Mouse (Mus musculus): ENCODE results near the gene Pum1. TPM values are rescaled to one million over a fixed set of nuclear protein-coding genes. Genes with fewer than 3 reads are reported as not detected.
A peak's percentile ranks its signal among the peaks of the same experiment; 100 is the strongest.

The Pum1 gene
- polyA plus RNA-seq, 1 experiment from 2014 or later: 81.2 TPM

DNA sequence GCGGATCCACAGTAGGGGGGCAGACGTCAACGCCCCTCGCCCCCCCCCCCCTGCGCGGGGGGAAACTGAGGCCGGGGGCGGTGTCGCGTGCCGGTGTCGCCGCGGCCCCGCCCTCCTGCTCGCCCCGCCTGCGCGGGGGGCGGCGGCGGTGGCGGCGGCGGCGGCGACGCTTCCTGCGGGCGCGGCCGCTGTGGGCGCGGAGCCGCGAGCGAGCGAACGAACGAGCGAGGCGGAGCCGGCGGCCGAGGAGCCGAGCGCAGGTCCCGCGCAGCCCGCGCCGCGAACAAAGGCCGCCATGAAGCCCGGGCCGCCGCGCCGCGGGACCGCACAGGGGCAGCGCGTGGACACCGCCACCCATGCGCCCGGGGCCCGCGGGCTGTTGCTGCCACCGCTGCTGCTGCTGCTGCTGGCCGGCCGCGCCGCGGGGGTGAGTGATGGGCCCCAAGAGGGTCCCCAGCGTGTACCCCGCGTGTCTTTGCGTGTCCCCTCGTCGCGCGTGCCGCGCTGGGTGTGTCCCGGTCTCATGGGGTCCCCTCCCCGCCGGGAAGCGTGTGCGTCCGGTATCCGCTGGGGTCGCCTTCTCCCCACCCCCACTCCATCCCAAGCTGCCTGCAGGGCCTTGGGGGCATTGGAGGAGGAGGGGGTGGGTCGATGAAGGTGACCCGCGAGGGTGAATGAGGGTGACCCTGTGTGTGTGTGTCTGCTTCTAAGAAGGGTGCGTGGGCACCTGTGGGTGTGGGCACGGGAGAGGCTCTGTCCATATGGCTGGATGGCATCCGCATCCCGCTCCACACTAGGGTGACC is 129.5 kb downstream of the Pum1 start, which contains the start of gene Sdc3:
Sdc3 (plus strand) TSS at position 162 of the 804 bp plus-strand sequence.
- Histone ChIP-seq H3K36me3 (no peaks in the 10 kb centered on the region), H3K27ac (replicated peaks) (peak within 1 kb of the TSS; percentile 58)
- ATAC-seq (ENCODE audit: insufficient number of reproducible peaks, low FRiP score, low TSS enrichment, low read depth): peak; percentile 49

DNA sequence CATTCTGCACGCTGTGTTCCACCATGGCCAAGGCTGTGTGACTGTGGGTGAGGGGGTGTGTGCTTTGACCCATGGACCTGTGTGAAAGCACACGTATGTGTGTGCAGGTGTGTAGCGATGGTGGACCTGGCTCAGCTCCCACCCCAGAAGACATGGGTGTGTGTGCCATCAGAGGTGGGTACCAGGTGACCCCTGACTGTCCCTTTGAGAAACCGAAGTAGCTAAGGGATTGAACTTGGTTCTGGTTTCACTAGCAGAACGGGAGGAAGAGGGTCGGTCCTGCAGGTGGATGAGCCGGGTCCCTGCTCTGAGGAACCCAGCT is 130.0 kb downstream of the Pum1 start:
- 33% methylated on average over 7 of the region's 7 CpGs for WGBS
- peaks cover 39% of the 10 kb centered on the region for H3K4me1 ChIP-seq
- no peak for ATAC-seq (ENCODE audit: insufficient number of reproducible peaks, low FRiP score, low TSS enrichment, low read depth)
- H3K4me2 ChIP-seq (replicated peaks): peak overlapping the region; percentile 94
- H3K9me3 ChIP-seq (replicated peaks): no peaks in the 10 kb centered on the region
- peak overlapping the region; percentile 94 for H3K9ac ChIP-seq
- H3K27ac ChIP-seq (replicated peaks): no peak overlapping the region
- H3K27me3 ChIP-seq: no peaks in the 10 kb centered on the region
- no peaks in the 10 kb centered on the region for H3K36me3 ChIP-seq
- H3K4me3 ChIP-seq (replicated peaks): peak overlapping the region; percentile 79

More for the DNA sequence above, 129.5 kb downstream of the Pum1 start, which contains the start of gene Sdc3:
- H3K9me3 ChIP-seq (replicated peaks): no peaks in the 10 kb centered on the region
- H3K4me2 ChIP-seq (replicated peaks): peak within 1 kb of the TSS; percentile 94
- H3K9ac ChIP-seq: peak within 1 kb of the TSS; percentile 94
- H3K27me3 ChIP-seq: no peaks in the 10 kb centered on the region
- peaks cover 34% of the 10 kb centered on the region for H3K4me1 ChIP-seq
- under 1% methylated on average over 70 of the region's 99 CpGs for WGBS
- H3K4me3 ChIP-seq (replicated peaks): peak within 1 kb of the TSS; percentile 79

DNA sequence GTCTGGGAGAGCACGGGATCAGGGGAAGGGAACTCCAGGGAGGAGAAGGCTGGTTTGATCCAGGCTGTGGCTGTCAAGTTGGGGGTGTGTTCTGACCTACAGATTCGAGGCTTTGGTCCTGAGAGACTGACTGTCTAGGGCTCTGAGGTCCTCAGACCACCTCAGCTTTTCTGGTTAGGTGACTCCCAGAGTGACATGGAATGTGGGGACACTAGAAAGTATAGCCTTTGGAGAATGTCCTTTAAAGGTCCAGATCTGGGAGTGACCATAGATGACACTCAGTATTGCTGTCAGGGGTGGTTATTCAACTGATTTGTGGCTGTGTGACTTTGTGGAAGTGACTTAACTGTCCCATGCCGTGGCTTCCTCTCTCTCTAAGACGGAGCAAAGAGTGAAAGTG is 131.7 kb downstream of the Pum1 start:
- no peak overlapping the region for H3K4me3 ChIP-seq (replicated peaks)
- no peaks in the 10 kb centered on the region for H3K36me3 ChIP-seq
- no peaks in the 10 kb centered on the region for H3K9me3 ChIP-seq (replicated peaks)
- WGBS: 45% methylated on average over 4 of the region's 4 CpGs
- no peaks in the 10 kb centered on the region for H3K27me3 ChIP-seq
- H3K27ac ChIP-seq (replicated peaks): no peak overlapping the region
- no peak overlapping the region for H3K4me2 ChIP-seq (replicated peaks)
- H3K4me1 ChIP-seq: peaks cover 55% of the 10 kb centered on the region
- no peak overlapping the region for H3K9ac ChIP-seq
- no peak for ATAC-seq (ENCODE audit: insufficient number of reproducible peaks, low FRiP score, low TSS enrichment, low read depth)

- no peak overlapping the region for H3K27ac ChIP-seq (replicated peaks)
- WGBS: 82% methylated on average over 6 of the region's 6 CpGs
- no peak overlapping the region for H3K4me2 ChIP-seq (replicated peaks)
- no peaks in the 10 kb centered on the region for H3K27me3 ChIP-seq
- no peak overlapping the region for H3K4me3 ChIP-seq (replicated peaks)
- H3K36me3 ChIP-seq: no peaks in the 10 kb centered on the region
- no peak for ATAC-seq (ENCODE audit: insufficient number of reproducible peaks, low FRiP score, low TSS enrichment, low read depth)
- no peaks in the 10 kb centered on the region for H3K9me3 ChIP-seq (replicated peaks)
- H3K9ac ChIP-seq: no peak overlapping the region
- H3K4me1 ChIP-seq: peaks cover 58% of the 10 kb centered on the region
Measured at GRCm38 (mm10) chr4:130795970-130796369, 132.8 kb downstream of the Pum1 start.

DNA sequence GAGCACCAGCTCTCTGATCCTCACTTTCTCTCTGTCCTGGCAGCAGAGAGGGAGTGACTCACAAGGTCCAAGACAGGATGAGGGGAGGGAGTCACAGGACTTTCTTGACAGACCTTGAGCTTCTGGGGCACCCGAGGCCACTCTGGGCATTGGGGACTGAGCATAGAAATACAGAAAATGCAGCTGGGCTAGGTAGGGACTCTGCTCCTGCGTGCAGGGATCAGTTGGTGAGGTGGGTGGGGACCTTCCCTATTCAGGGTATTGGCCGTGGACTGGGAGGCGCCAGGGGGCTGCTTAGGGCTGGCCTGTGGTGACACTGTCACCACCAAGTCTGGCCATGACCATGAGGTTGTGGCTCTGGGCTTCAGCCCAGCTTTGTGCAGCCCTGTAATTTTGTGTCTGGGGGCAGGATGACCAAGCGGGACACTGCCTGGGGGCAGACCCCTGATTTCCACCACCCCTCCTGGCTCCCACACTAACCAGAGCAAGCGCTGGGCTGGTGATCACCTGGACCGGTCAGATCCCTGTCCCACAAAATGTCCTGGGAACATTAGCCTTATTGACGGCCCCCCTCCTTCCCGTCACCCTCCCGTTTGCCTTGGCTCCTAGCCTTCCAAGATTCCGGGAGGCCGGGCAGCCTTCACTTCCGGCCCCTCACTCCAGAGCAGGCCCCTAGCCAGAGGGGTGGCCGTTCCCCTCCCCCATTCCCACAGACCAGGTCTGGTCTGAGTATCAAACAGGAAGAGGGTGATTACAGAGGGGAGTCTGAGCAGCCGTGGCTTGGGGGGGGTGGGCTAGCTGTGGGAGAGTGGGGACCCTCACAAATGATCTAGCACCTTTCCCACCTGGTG is 134.3 kb downstream of the Pum1 start:
- no peaks in the 10 kb centered on the region for H3K9me3 ChIP-seq (replicated peaks)
- 28% methylated on average over 15 of the region's 15 CpGs for WGBS
- no peaks in the 10 kb centered on the region for H3K27me3 ChIP-seq
- ATAC-seq (ENCODE audit: insufficient number of reproducible peaks, low FRiP score, low TSS enrichment, low read depth): peak; percentile 44
- H3K4me1 ChIP-seq: peaks cover 59% of the 10 kb centered on the region
- peak overlapping the region; percentile 11; the same call in 1 of the 2 replicates for H3K27ac ChIP-seq (replicated peaks)
- H3K4me3 ChIP-seq (replicated peaks): no peak overlapping the region
- peak overlapping the region; percentile 22; the same call in 1 of the 2 replicates for H3K4me2 ChIP-seq (replicated peaks)
- H3K9ac ChIP-seq: no peak overlapping the region
- no peaks in the 10 kb centered on the region for H3K36me3 ChIP-seq

DNA sequence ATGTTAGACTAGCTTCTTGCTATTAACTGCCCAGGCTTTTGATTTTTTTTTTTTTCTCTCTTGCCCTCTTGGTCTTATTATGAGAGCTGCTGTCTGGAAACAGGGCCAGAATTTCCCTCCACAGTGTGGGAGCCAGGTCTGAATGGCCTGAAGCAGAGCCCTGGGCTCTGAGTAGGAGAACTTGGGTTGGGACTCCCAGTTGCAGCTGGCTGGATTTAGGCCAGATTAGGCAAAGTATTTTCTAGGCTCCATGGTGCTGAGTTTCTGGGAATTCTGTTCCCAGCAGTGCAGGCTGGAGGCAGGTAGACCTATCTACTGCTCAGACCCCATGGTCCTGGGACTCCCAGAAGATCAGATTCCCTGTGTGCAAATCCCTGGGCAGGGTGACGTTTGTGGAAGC is 135.3 kb downstream of the Pum1 start:
- no peak for ATAC-seq (ENCODE audit: insufficient number of reproducible peaks, low FRiP score, low TSS enrichment, low read depth)
- peaks cover 55% of the 10 kb centered on the region for H3K4me1 ChIP-seq
- 0 out of 2 replicates have a peak overlapping the region, but pooled peaks have one; percentile 44 for H3K27ac ChIP-seq (replicated peaks)
- H3K27me3 ChIP-seq: no peaks in the 10 kb centered on the region
- H3K9me3 ChIP-seq (replicated peaks): no peaks in the 10 kb centered on the region
- WGBS: 51% methylated on average over 1 of the region's 1 CpGs
- H3K4me2 ChIP-seq (replicated peaks): no peak overlapping the region
- H3K4me3 ChIP-seq (replicated peaks): no peak overlapping the region
- no peaks in the 10 kb centered on the region for H3K36me3 ChIP-seq
- H3K9ac ChIP-seq: no peak overlapping the region

GRCm38 (mm10) chr4:130799118-130799517 is 136.0 kb downstream of the Pum1 start:
- H3K27me3 ChIP-seq: no peaks in the 10 kb centered on the region
- no peak overlapping the region for H3K4me2 ChIP-seq (replicated peaks)
- H3K36me3 ChIP-seq: no peaks in the 10 kb centered on the region
- H3K4me1 ChIP-seq: peaks cover 58% of the 10 kb centered on the region
- no peak for ATAC-seq (ENCODE audit: insufficient number of reproducible peaks, low FRiP score, low TSS enrichment, low read depth)
- WGBS: 43% methylated on average over 4 of the region's 4 CpGs
- no peak overlapping the region for H3K4me3 ChIP-seq (replicated peaks)
- no peak overlapping the region for H3K27ac ChIP-seq (replicated peaks)
- peak overlapping the region; percentile 9; the same call in 1 of the 2 replicates for H3K9ac ChIP-seq
- H3K9me3 ChIP-seq (replicated peaks): no peaks in the 10 kb centered on the region

DNA sequence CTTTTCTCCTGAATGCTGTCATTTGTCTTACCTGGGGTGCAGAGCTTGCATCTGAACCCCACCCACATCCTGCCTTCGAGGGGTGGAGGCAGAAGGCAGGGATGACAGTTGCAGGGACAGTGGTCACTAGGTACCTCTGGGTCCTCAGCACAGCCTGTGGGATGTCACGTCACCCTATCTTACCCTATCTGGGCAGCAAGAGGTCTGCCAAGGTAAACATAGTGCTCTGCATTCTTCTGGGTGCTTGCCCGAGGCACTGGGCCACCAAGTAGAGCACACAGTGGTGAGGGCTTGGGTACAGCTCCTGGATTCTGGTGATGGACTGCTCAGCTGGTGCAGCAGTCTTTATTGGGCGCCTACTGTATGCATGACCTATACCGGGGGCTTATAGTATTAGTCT is 136.5 kb downstream of the Pum1 start:
- Histone ChIP-seq H3K27ac (replicated peaks) (no peak overlapping the region), H3K4me2 (replicated peaks) (no peak overlapping the region), H3K4me3 (replicated peaks) (no peak overlapping the region), H3K36me3 (no peaks in the 10 kb centered on the region), H3K9ac (0 out of 2 replicates have a peak overlapping the region, but pooled peaks have one; percentile 9), H3K27me3 (no peaks in the 10 kb centered on the region), H3K9me3 (replicated peaks) (no peaks in the 10 kb centered on the region), H3K4me1 (peaks cover 59% of the 10 kb centered on the region)
- ATAC-seq (ENCODE audit: insufficient number of reproducible peaks, low FRiP score, low TSS enrichment, low read depth): no peak
- WGBS: 80% methylated on average over 5 of the region's 5 CpGs

- no peaks in the 10 kb centered on the region for H3K27me3 ChIP-seq
- no peak overlapping the region for H3K4me2 ChIP-seq (replicated peaks)
- no peaks in the 10 kb centered on the region for H3K9me3 ChIP-seq (replicated peaks)
- H3K27ac ChIP-seq (replicated peaks): no peak overlapping the region
- H3K9ac ChIP-seq: no peak overlapping the region
- H3K36me3 ChIP-seq: no peaks in the 10 kb centered on the region
- no peak overlapping the region for H3K4me3 ChIP-seq (replicated peaks)
- peaks cover 64% of the 10 kb centered on the region for H3K4me1 ChIP-seq
- ATAC-seq (ENCODE audit: insufficient number of reproducible peaks, low FRiP score, low TSS enrichment, low read depth): no peak
- 83% methylated on average over 6 of the region's 6 CpGs for WGBS
Measured at GRCm38 (mm10) chr4:130800147-130800546, 137.0 kb downstream of the Pum1 start.

- H3K4me3 ChIP-seq (replicated peaks): no peak overlapping the region
- H3K9me3 ChIP-seq (replicated peaks): no peaks in the 10 kb centered on the region
- no peak for ATAC-seq (ENCODE audit: insufficient number of reproducible peaks, low FRiP score, low TSS enrichment, low read depth)
- no peaks in the 10 kb centered on the region for H3K36me3 ChIP-seq
- no peaks in the 10 kb centered on the region for H3K27me3 ChIP-seq
- H3K4me2 ChIP-seq (replicated peaks): no peak overlapping the region
- H3K27ac ChIP-seq (replicated peaks): no peak overlapping the region
- H3K9ac ChIP-seq: no peak overlapping the region
- WGBS: 86% methylated on average over 5 of the region's 5 CpGs
- H3K4me1 ChIP-seq: peaks cover 75% of the 10 kb centered on the region
Measured at GRCm38 (mm10) chr4:130801198-130801597, 138.1 kb downstream of the Pum1 start.

DNA sequence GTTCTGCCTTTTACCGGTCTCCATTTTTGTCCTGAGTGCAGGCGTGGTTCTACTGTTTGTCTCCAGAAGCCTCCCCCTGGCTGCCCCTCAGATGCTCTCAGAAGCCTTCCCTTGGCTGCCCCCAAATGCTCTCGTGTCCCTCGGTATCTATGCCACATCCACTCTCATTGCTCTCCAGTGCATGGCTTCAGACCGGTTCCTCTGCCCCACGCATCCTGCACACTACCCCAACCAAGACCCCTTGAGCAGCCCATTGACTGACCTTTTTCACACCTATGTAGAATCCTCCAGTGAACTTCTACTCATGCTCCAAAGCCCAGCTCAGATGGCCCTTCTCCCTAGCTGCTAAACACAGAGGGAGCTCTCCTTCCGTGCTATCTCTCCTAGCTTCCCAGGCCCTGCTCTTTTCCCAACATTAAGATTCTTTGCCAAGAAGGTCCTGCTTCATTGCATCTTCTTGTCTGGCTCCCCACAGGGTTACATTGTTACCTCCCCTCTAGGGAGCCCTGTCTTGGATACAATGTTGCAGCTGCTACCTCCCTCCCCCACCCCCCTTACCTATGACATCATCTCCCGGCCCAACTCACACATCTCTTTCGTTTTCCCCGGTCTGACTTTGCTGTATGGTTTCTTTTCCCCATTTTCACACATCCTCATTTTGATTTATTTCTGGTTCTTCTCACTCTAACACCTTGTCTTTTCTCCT is 138.7 kb downstream of the Pum1 start:
- Histone ChIP-seq H3K27ac (replicated peaks) (peak overlapping the region; percentile 17; the same call in 1 of the 2 replicates), H3K9ac (no peak overlapping the region), H3K4me1 (peaks cover 71% of the 10 kb centered on the region)

More for the DNA sequence above, 138.7 kb downstream of the Pum1 start:
- 58% methylated on average over 10 of the region's 10 CpGs for WGBS
- Histone ChIP-seq H3K4me3 (replicated peaks) (no peak overlapping the region), H3K9me3 (replicated peaks) (no peaks in the 10 kb centered on the region), H3K36me3 (no peaks in the 10 kb centered on the region), H3K4me2 (replicated peaks) (no peak overlapping the region), H3K27me3 (no peaks in the 10 kb centered on the region)
- no peak for ATAC-seq (ENCODE audit: insufficient number of reproducible peaks, low FRiP score, low TSS enrichment, low read depth)

Measured in embryonic facial prominence, embryonic 15.5 days (tissue).